In genomic region chr11:74831606-74832451, GRCm38 (mm10) we compare ENCODE assay signal across 8 mouse cellular contexts. TPM values are rescaled to one million over a fixed set of nuclear protein-coding genes. Genes with fewer than 3 reads are reported as not detected.
DNase-seq lines count a peak whose midpoint lies in the region; ATAC-seq and TF ChIP-seq lines count a peak whose summit lies in the region.

No protein-coding gene starts in this region.

- H3K9me3 ChIP-seq in heart, embryonic 10.5 days, result no peaks in the 10 kb centered on the region
- no peaks in the 10 kb centered on the region for H3K9me3 ChIP-seq in kidney, embryonic 15.5 days (replicated peaks)

- H3K4me2 ChIP-seq in kidney, embryonic 15.5 days, result peak overlapping the region; percentile 92

- DNase-seq in A20 (ENCODE audit: low read depth, low spot score) (peak; percentile 99), liver (peak; percentile 99)
- peak; percentile 99 for DNase-seq in heart, embryonic 10.5 days (ENCODE audit: low spot score)
- peak; percentile 98 for DNase-seq in spleen, postnatal 4 days (ENCODE audit: low spot score in 2 of 2)

- peak overlapping the region; percentile 83 for H3K4me3 ChIP-seq in bone marrow macrophage, adult 2 months (ENCODE audit: insufficient read depth, low read length)
- H3K4me3 ChIP-seq in embryonic fibroblast, embryonic 13.5 days (ENCODE audit: insufficient read depth, low read length), result peak overlapping the region; percentile 85
- peak overlapping the region; percentile 79 for H3K4me3 ChIP-seq in heart, embryonic 10.5 days
- peak overlapping the region; percentile 90 for H3K4me3 ChIP-seq in kidney, embryonic 15.5 days (replicated peaks)

- peak overlapping the region; percentile 93 for H3K27ac ChIP-seq in bone marrow macrophage, adult 2 months (ENCODE audit: insufficient read depth, low read depth, low read length)
- H3K27ac ChIP-seq in embryonic fibroblast, embryonic 13.5 days (ENCODE audit: insufficient read depth, low read length), result peak overlapping the region; percentile 95
- H3K27ac ChIP-seq in heart, embryonic 10.5 days, result peak overlapping the region; percentile 93
- peak overlapping the region; percentile 97 for H3K27ac ChIP-seq in kidney, embryonic 15.5 days

- H3K36me3 ChIP-seq in heart, embryonic 10.5 days, result 0 out of 2 replicates have a peak, but pooled peaks cover 2% of the 10 kb centered on the region
- H3K36me3 ChIP-seq in kidney, embryonic 15.5 days, result no peaks in the 10 kb centered on the region

- H3K9ac ChIP-seq in kidney, embryonic 15.5 days, result peak overlapping the region; percentile 86

- no peak for TF ChIP-seq CTCF in bone marrow macrophage, adult 2 months (IDR thresholded peaks at IDR 0.05; ENCODE audit: low read depth, low read length)
- TF ChIP-seq CTCF in embryonic fibroblast, embryonic 13.5 days (IDR thresholded peaks at IDR 0.05; ENCODE audit: borderline replicate concordance, insufficient read depth, low read length), result no peak

- WGBS in heart, embryonic 10.5 days, result under 1% methylated on average over 61 of the region's 61 CpGs
- WGBS in kidney, embryonic 15.5 days, result under 1% methylated on average over 60 of the region's 61 CpGs

- H3K4me1 ChIP-seq in bone marrow macrophage, adult 2 months (ENCODE audit: control insufficient read depth, insufficient read depth, low read length), result peaks cover 53% of the 10 kb centered on the region
- peaks cover 6% of the 10 kb centered on the region for H3K4me1 ChIP-seq in embryonic fibroblast, embryonic 13.5 days (ENCODE audit: control insufficient read depth, insufficient read depth, low read length)
- H3K4me1 ChIP-seq in heart, embryonic 10.5 days, result peaks cover 65% of the 10 kb centered on the region
- H3K4me1 ChIP-seq in kidney, embryonic 15.5 days, result peaks cover 71% of the 10 kb centered on the region

- TF ChIP-seq POLR2A in bone marrow macrophage, adult 2 months (IDR thresholded peaks at IDR 0.05; ENCODE audit: borderline replicate concordance, low read depth, low read length), result peak; percentile 62; the same call in 1 of the 2 replicates
- TF ChIP-seq POLR2A in embryonic fibroblast, embryonic 13.5 days (IDR thresholded peaks at IDR 0.05; ENCODE audit: low read depth, low read length), result peak; percentile 89

- peak; percentile 85 for ATAC-seq in kidney, embryonic 15.5 days (replicated peaks; ENCODE audit: low FRiP score)
- ATAC-seq in monocyte, adult 5-6 weeks (replicated peaks; ENCODE audit: insufficient number of reproducible peaks, low FRiP score, low TSS enrichment, poor library complexity, severe bottlenecking), result peak; percentile 23

- no peaks in the 10 kb centered on the region for H3K27me3 ChIP-seq in heart, embryonic 10.5 days (ENCODE audit: insufficient read depth, poor library complexity, severe bottlenecking)
- H3K27me3 ChIP-seq in kidney, embryonic 15.5 days, result no peaks in the 10 kb centered on the region

RNA-seq across cellular contexts. Expression of gene Mnt, which starts 1.1 kb away (rescaled TPM):
- polyA plus RNA-seq in bone marrow macrophage, adult 2 months (2012; ENCODE audit: insufficient read depth, insufficient read length, missing spikeins), result 26.2 and 29.9 TPM in 2 replicates
- 10.9 and 14.4 TPM in 2 replicates for polyA plus RNA-seq in embryonic fibroblast, embryonic 13.5 days (2011; ENCODE audit: insufficient read length, low read depth, missing spikeins)
- 3.2 and 3.8 TPM in 2 replicates for polyA plus RNA-seq in heart, embryonic 10.5 days (2016; fragmentation: Nextera tagmentation; extraction: Ambion mirVana)
- polyA plus RNA-seq in kidney, embryonic 15.5 days (2015; fragmentation: Nextera tagmentation; extraction: Ambion mirVana), result 5.0 and 5.7 TPM in 2 replicates
- 8.0 to 14.0 TPM (median 9.5 TPM) in 3 replicates for total RNA-seq in monocyte, adult 5-6 weeks (2017)

Comparison
In these comparisons a context has a peak if more than half of its experiments do, and no peak if none do; other contexts are left out.
1. Peak in every context shown above with its lines: DNase-seq, ATAC-seq, H3K4me3 ChIP-seq and H3K27ac ChIP-seq.